Mouse (Mus musculus) hindbrain, embryonic 14.5 days (tissue): ENCODE data around the gene Cluh. TPM values are rescaled to one million over a fixed set of nuclear protein-coding genes. Genes with fewer than 3 reads are reported as not detected.

ENCODE experiments used
- ATAC-seq: fragments of 200-750 bp; cut with Nextera tagmentation; 2 replicates; pipeline ENCODE4 v1.8.0; 2017; ENCODE audit warnings: moderate number of reproducible peaks, mild to moderate bottlenecking, moderate TSS enrichment, moderate library complexity; ENCODE audit not compliant: low FRiP score
- DNase-seq: peaks from one replicate; pipeline ENCODE4 v3.0.0-alpha.2; 2015; ENCODE audit warnings: low spot score
- H3K27ac ChIP-seq: fragments of 300-500 bp; sonication (generic); 2 replicates; pipeline ENCODE4 v1.5.1; 2014; ENCODE audit warnings: mild to moderate bottlenecking, moderate library complexity
- H3K27me3 ChIP-seq: fragments of 300-500 bp; sonication (generic); 2 replicates; pipeline ENCODE4 v1.6.1; 2014; ENCODE audit warnings: mild to moderate bottlenecking, low read length, mixed read lengths; ENCODE audit not compliant: control insufficient read depth, insufficient read depth
- H3K36me3 ChIP-seq: fragments of 300-500 bp; sonication (generic); replicated peaks from 2 replicates; pipeline ENCODE4 v1.6.1; 2014; ENCODE audit not compliant: control insufficient read depth, insufficient read depth
- H3K4me1 ChIP-seq: fragments of 300-500 bp; sonication (generic); replicated peaks from 2 replicates; pipeline ENCODE4 v1.6.1; 2014; ENCODE audit warnings: antibody characterized with exemption, low read length, mixed read lengths; ENCODE audit not compliant: control insufficient read depth, insufficient read depth
- H3K4me2 ChIP-seq: fragments of 300-500 bp; sonication (generic); replicated peaks from 2 replicates; pipeline ENCODE4 v1.6.1; 2014; ENCODE audit warnings: mild to moderate bottlenecking, moderate library complexity
- H3K4me3 ChIP-seq: fragments of 300-500 bp; sonication (generic); replicated peaks from 2 replicates; pipeline ENCODE4 v1.5.1; 2014; ENCODE audit warnings: mild to moderate bottlenecking, low read length
- H3K9ac ChIP-seq: fragments of 300-500 bp; sonication (generic); 2 replicates; pipeline ENCODE4 v1.6.1; 2014
- H3K9me3 ChIP-seq: fragments of 300-500 bp; sonication (generic); 2 replicates; pipeline ENCODE4 v1.6.1; 2016; ENCODE audit warnings: low read length; ENCODE audit not compliant: control insufficient read depth
- WGBS: fragments of 180-500 bp; shearing (Covaris S2); extraction: QIAGEN DNeasy Blood & Tissue Kit; methylation state at CpG from one replicate; pipeline ENCODE4 v1.1.7; 2014; 5-methylcytosine and 5-hydroxymethylcytosine counted together
- polyA plus RNA-seq: library from polyadenylated mRNA; unstranded; fragments of >200 nt; fragmentation: Nextera tagmentation; extraction: Ambion mirVana; gene quantifications from 2 replicates; pipeline ENCODE4 v1.2.1, GENCODE M21; 2014

The Cluh gene
- polyA plus RNA-seq, 1 experiment from 2014 or later: 18.4 TPM

DNA sequence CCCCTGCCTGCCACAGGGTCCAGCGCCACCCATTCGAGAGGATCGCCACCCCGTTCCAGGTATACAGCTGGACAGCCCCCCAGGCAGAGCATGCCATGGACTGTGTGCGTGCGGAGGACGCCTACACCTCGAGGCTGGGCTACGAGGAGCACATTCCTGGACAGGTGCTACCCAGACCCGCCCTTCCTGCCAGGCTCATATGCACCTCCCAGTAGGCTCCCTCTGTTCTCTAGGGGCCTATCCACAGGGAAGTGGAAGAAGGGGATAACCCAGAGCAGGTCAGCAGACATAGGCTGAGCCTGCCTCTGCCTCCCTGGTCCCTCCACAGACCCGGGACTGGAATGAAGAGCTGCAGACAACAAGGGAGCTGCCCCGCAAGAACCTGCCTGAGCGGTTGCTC is 11.0 kb downstream of the Cluh start:
- no peaks in the 10 kb centered on the region for H3K27me3 ChIP-seq
- DNase-seq: no peak
- H3K36me3 ChIP-seq: peaks cover 93% of the 10 kb centered on the region
- no peak overlapping the region for H3K27ac ChIP-seq
- no peak overlapping the region for H3K9ac ChIP-seq
- H3K4me2 ChIP-seq: no peak overlapping the region
- H3K9me3 ChIP-seq: no peaks in the 10 kb centered on the region
- WGBS: 96% methylated on average over 13 of the region's 13 CpGs
- no peaks in the 10 kb centered on the region for H3K4me1 ChIP-seq
- no peak for ATAC-seq
- no peak overlapping the region for H3K4me3 ChIP-seq

DNA sequence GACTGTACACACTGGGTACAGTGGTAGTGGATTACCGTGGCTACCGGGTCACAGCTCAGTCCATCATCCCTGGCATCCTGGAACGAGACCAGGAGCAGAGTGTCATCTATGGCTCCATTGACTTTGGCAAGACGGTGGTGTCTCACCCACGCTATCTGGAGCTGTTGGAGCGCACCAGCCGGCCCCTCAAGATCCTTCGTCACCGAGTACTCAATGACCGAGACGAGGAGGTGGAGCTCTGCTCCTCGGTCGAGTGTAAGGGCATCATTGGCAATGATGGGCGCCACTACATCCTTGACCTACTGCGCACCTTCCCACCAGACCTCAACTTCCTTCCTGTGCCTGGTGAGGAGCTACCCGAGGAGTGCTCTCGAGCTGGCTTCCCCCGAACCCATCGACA is 12.3 kb downstream of the Cluh start:
- no peaks in the 10 kb centered on the region for H3K27me3 ChIP-seq

DNA sequence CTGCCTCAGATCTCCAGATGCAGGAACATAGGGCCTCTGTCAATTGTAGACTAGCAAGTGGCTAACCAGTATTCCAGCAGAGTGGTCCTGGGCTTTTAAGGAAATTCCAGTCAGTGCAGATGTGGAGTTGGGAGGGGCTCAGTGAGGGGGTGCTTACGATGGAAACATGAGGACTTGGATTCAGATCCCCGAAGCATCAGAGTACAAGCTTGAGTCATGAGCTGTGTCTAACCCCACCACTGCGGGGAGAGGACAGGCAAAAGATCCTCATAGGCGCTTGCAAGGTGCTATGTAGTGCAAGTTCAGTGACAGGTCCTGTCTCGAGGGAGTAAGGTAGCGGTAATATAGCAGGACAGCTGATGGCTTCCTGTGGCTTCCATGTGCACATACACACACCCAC is 12.9 kb downstream of the Cluh start:
- H3K36me3 ChIP-seq: peaks cover 100% of the 10 kb centered on the region
- H3K27me3 ChIP-seq: no peaks in the 10 kb centered on the region
- no peak overlapping the region for H3K27ac ChIP-seq
- H3K4me3 ChIP-seq: no peak overlapping the region
- WGBS: 95% methylated on average over 6 of the region's 6 CpGs
- H3K9me3 ChIP-seq: no peaks in the 10 kb centered on the region
- ATAC-seq: no peak
- H3K4me2 ChIP-seq: no peak overlapping the region
- H3K9ac ChIP-seq: no peak overlapping the region
- no peak for DNase-seq
- H3K4me1 ChIP-seq: no peaks in the 10 kb centered on the region

More for the DNA sequence above, 12.3 kb downstream of the Cluh start:
- H3K4me3 ChIP-seq: no peak overlapping the region
- DNase-seq (no peak), ATAC-seq (no peak)
- no peaks in the 10 kb centered on the region for H3K9me3 ChIP-seq
- peaks cover 100% of the 10 kb centered on the region for H3K36me3 ChIP-seq
- WGBS: 96% methylated on average over 19 of the region's 19 CpGs
- H3K4me1 ChIP-seq: no peaks in the 10 kb centered on the region
- no peak overlapping the region for H3K9ac ChIP-seq
- no peak overlapping the region for H3K4me2 ChIP-seq
- H3K27ac ChIP-seq: no peak overlapping the region

- DNase-seq (no peak), ATAC-seq (no peak)
- no peak overlapping the region for H3K4me2 ChIP-seq
- WGBS: 94% methylated on average over 3 of the region's 3 CpGs
- no peaks in the 10 kb centered on the region for H3K27me3 ChIP-seq
- no peaks in the 10 kb centered on the region for H3K4me1 ChIP-seq
- no peaks in the 10 kb centered on the region for H3K9me3 ChIP-seq
- H3K27ac ChIP-seq: no peak overlapping the region
- no peak overlapping the region for H3K4me3 ChIP-seq
- H3K36me3 ChIP-seq: peaks cover 100% of the 10 kb centered on the region
- H3K9ac ChIP-seq: no peak overlapping the region
These were observed 15.0 kb downstream of the Cluh start for GRCm38 (mm10) chr11:74664279-74664678.

GRCm38 (mm10) chr11:74664906-74665305 is 15.6 kb downstream of the Cluh start:
- peaks cover 100% of the 10 kb centered on the region for H3K36me3 ChIP-seq
- H3K27ac ChIP-seq: no peak overlapping the region
- no peaks in the 10 kb centered on the region for H3K27me3 ChIP-seq
- H3K9ac ChIP-seq: no peak overlapping the region
- no peaks in the 10 kb centered on the region for H3K4me1 ChIP-seq
- ATAC-seq: no peak
- DNase-seq: no peak
- 98% methylated on average over 8 of the region's 8 CpGs for WGBS
- H3K9me3 ChIP-seq: no peaks in the 10 kb centered on the region
- H3K4me3 ChIP-seq: no peak overlapping the region
- H3K4me2 ChIP-seq: no peak overlapping the region

- 97% methylated on average over 17 of the region's 17 CpGs for WGBS
- DNase-seq: no peak
These were observed 16.5 kb downstream of the Cluh start for GRCm38 (mm10) chr11:74665631-74666283.

GRCm38 (mm10) chr11:74666284-74666652 is 17.0 kb downstream of the Cluh start:
- ATAC-seq (no peak), DNase-seq (no peak)
- Histone ChIP-seq H3K4me1 (no peaks in the 10 kb centered on the region), H3K9me3 (no peaks in the 10 kb centered on the region), H3K9ac (no peak overlapping the region), H3K4me3 (no peak overlapping the region), H3K36me3 (peaks cover 87% of the 10 kb centered on the region), H3K27ac (no peak overlapping the region), H3K4me2 (no peak overlapping the region), H3K27me3 (no peaks in the 10 kb centered on the region)
- 96% methylated on average over 5 of the region's 5 CpGs for WGBS

More at GRCm38 (mm10) chr11:74665631-74666283, 16.5 kb downstream of the Cluh start:
- Histone ChIP-seq H3K9me3 (no peaks in the 10 kb centered on the region), H3K4me2 (no peak overlapping the region), H3K4me1 (no peaks in the 10 kb centered on the region), H3K4me3 (no peak overlapping the region), H3K27me3 (no peaks in the 10 kb centered on the region), H3K27ac (no peak overlapping the region), H3K9ac (no peak overlapping the region), H3K36me3 (peaks cover 92% of the 10 kb centered on the region)
- no peak for ATAC-seq

- Histone ChIP-seq H3K9me3 (no peaks in the 10 kb centered on the region), H3K4me2 (no peak overlapping the region), H3K4me3 (no peak overlapping the region), H3K27me3 (no peaks in the 10 kb centered on the region), H3K27ac (no peak overlapping the region), H3K4me1 (no peaks in the 10 kb centered on the region), H3K36me3 (peaks cover 79% of the 10 kb centered on the region), H3K9ac (no peak overlapping the region)
- 97% methylated on average over 14 of the region's 14 CpGs for WGBS
- DNase-seq (no peak), ATAC-seq (no peak)
These were observed 17.7 kb downstream of the Cluh start for GRCm38 (mm10) chr11:74666776-74667581.

- ATAC-seq (no peak), DNase-seq (no peak)
- Histone ChIP-seq H3K27ac (no peak overlapping the region), H3K4me1 (no peaks in the 10 kb centered on the region), H3K27me3 (no peaks in the 10 kb centered on the region), H3K4me2 (no peak overlapping the region), H3K4me3 (no peak overlapping the region), H3K9ac (no peak overlapping the region), H3K36me3 (peaks cover 74% of the 10 kb centered on the region), H3K9me3 (no peaks in the 10 kb centered on the region)
- WGBS: 98% methylated on average over 13 of the region's 13 CpGs
These were observed 18.3 kb downstream of the Cluh start for GRCm38 (mm10) chr11:74667582-74668010.
